Mouse (Mus musculus): ENCODE results near the gene Ankrd31.
A peak's percentile ranks its signal among the peaks of the same experiment; 100 is the strongest.
"Not testable (repeated sequence)": the region's sequence is repeated elsewhere in the genome, so short reads cannot be mapped to it uniquely, and the experiment has no call there.

The Ankrd31 gene

GRCm38 (mm10) chr13:96748109-96748845, at the start of gene Ankrd31:
Gene Ankrd31, plus strand, starts transcription at chr13:96748272.
- DNase-seq: no peak

- DNase-seq: no peak
Measured at GRCm38 (mm10) chr13:96702567-96703278, 45.3 kb upstream of the Ankrd31 start.

GRCm38 (mm10) chr13:96709269-96710233, 38.5 kb upstream of the Ankrd31 start:
- no peak for DNase-seq

- no peak for DNase-seq
Measured at GRCm38 (mm10) chr13:96716311-96716710, 31.8 kb upstream of the Ankrd31 start.

- no peak for DNase-seq
Measured at GRCm38 (mm10) chr13:96717821-96718220, 30.3 kb upstream of the Ankrd31 start.

- DNase-seq: no peak
Measured at GRCm38 (mm10) chr13:96720003-96720402, 28.1 kb upstream of the Ankrd31 start.

GRCm38 (mm10) chr13:96728289-96728688, 19.8 kb upstream of the Ankrd31 start:
- no peak for DNase-seq

GRCm38 (mm10) chr13:96729146-96729545, 18.9 kb upstream of the Ankrd31 start:
- no peak for DNase-seq

- DNase-seq: no peak
Measured at GRCm38 (mm10) chr13:96730116-96730515, 18.0 kb upstream of the Ankrd31 start.

- DNase-seq: no peak
Measured at GRCm38 (mm10) chr13:96735175-96735574, 12.9 kb upstream of the Ankrd31 start.

- DNase-seq: no peak
Measured at GRCm38 (mm10) chr13:96740159-96740558, 7.9 kb upstream of the Ankrd31 start.

- no peak for DNase-seq
Measured at GRCm38 (mm10) chr13:96742871-96743270, 5.2 kb upstream of the Ankrd31 start.

- no peak for DNase-seq
Measured at GRCm38 (mm10) chr13:96746055-96746454, 2.0 kb upstream of the Ankrd31 start.

- DNase-seq: no peak
Measured at GRCm38 (mm10) chr13:96749859-96750258, 1.8 kb downstream of the Ankrd31 start.

GRCm38 (mm10) chr13:96760848-96761247, 12.8 kb downstream of the Ankrd31 start:
- DNase-seq: no peak

GRCm38 (mm10) chr13:96786071-96786470, 38.0 kb downstream of the Ankrd31 start:
- DNase-seq: not testable (repeated sequence)

GRCm38 (mm10) chr13:96793451-96793850, 45.4 kb downstream of the Ankrd31 start:
- DNase-seq: no peak

- DNase-seq: no peak
Measured at GRCm38 (mm10) chr13:96795301-96795700, 47.2 kb downstream of the Ankrd31 start.

GRCm38 (mm10) chr13:96797500-96797899, 49.4 kb downstream of the Ankrd31 start:
- peak; percentile 2 for DNase-seq

- no peak for DNase-seq
Measured at GRCm38 (mm10) chr13:96849752-96850151, 101.7 kb downstream of the Ankrd31 start.

GRCm38 (mm10) chr13:96852133-96852532, 104.1 kb downstream of the Ankrd31 start:
- no peak for DNase-seq

- DNase-seq: peak; percentile 5
Measured at GRCm38 (mm10) chr13:96853256-96853655, 105.2 kb downstream of the Ankrd31 start.

- peak; percentile 63 for DNase-seq
Measured at GRCm38 (mm10) chr13:96855191-96855590, 107.1 kb downstream of the Ankrd31 start.

Data from right cerebral cortex, adult 18-20 months (tissue).